Mouse (Mus musculus): Measurements from ENCODE around the gene Zfp784. TPM values are rescaled to one million over a fixed set of nuclear protein-coding genes. Genes with fewer than 3 reads are reported as not detected.

Zfp784 gene
- polyA plus RNA-seq, 1 experiment from 2014 or later, result 5.4 TPM

DNA sequence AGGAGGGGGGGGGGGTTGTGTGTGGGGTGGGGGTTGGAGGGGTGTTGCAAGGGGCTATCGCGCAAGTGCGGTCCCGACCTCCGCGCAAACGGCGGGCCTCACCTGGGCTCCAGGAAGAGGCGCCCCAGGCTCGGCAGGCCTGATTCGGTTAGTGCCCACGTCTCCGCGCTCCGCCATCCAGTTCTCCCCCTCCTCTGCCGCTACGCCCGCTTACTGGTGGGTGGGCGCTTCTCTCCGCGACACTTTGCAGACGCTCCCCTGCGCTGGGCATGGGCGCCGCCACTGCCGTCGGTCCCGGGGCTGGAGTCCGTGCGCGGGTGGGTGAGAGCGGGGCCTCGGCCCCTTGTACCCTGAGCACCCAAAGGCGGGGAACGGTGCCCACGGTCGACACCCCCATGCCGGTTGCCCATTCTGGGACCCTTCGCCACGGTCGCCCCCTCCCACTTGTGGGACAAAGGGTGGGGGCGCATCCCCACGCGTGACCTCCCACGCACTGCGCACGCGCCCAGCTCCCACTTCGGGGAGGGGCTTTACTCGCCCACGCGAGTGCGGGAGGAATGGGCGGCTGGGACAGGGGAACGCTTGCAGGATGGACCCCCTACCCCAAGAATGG is 18.5 kb upstream of the Zfp784 start:
- Histone ChIP-seq H3K9ac (replicated peaks) (peak overlapping the region; percentile 56), H3K9me3 (no peaks in the 10 kb centered on the region), H3K4me2 (replicated peaks) (peak overlapping the region; percentile 62), H3K4me1 (peaks cover 47% of the 10 kb centered on the region), H3K4me3 (peak overlapping the region; percentile 48), H3K27me3 (peaks cover 70% of the 10 kb centered on the region), H3K36me3 (no peaks in the 10 kb centered on the region), H3K27ac (replicated peaks) (no peak overlapping the region)
- 3% methylated on average over 46 of the region's 55 CpGs for WGBS
- no peak for ATAC-seq (ENCODE audit: low FRiP score, low read depth)

DNA sequence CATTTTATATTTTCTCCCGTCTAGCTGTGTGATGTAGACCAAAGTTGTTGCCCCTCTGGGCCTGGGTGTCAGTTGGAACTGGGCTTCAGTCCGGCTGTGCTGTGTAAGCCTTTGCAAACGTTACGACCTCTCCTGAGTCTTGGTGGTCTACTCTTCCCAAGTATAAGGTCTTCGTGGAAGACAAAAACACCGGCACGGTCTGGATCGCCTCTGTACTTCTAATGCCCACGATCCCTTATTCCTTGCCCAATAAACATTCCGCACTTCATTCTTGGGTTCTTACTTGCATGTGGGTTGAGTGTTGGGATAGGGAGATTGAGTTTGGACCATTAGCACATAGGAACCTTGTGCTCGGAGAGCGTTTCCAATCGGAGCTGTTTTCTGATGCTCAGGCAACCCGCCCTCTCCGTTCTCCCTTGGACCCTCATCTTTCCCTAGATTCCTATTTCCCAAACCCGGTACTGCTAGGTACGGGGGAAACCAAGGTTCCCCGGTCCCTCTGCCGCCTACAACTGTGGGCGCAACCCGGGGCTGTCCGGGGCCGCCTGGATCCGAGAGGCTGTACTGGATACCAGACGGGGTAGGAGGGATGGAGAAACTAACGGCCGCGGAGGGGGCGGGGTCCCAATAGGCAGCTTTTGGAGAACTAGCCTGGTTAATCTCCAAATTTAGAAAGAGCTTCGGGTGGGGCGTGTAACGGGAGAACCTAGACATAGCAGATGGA is 15.4 kb upstream of the Zfp784 start:
- 7% methylated on average over 32 of the region's 32 CpGs for WGBS
- no peak for ATAC-seq (ENCODE audit: low FRiP score, low read depth)
- Histone ChIP-seq H3K36me3 (no peaks in the 10 kb centered on the region), H3K9me3 (no peaks in the 10 kb centered on the region), H3K4me1 (peaks cover 39% of the 10 kb centered on the region), H3K27ac (replicated peaks) (no peak overlapping the region), H3K4me3 (peak overlapping the region; percentile 80), H3K9ac (replicated peaks) (peak overlapping the region; percentile 51), H3K4me2 (replicated peaks) (peak overlapping the region; percentile 69), H3K27me3 (peaks cover 67% of the 10 kb centered on the region)

DNA sequence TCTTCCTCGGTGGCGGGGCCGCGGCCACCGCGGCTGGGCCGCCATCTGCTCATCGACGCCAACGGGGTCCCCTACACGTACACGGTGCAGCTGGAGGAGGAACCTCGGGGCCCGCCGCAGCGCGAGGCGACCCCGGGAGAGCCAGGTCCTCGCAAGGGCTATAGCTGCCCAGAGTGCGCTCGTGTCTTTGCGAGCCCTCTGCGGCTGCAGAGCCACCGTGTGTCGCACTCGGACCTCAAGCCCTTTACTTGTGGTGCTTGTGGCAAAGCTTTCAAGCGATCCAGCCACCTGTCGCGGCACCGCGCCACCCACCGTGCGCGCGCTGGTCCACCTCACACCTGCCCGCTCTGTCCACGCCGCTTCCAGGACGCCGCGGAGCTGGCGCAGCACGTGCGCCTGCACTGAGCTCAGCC is 14.7 kb upstream of the Zfp784 start:
- peaks cover 60% of the 10 kb centered on the region for H3K27me3 ChIP-seq
- H3K4me1 ChIP-seq, result peaks cover 39% of the 10 kb centered on the region
- 3% methylated on average over 45 of the region's 45 CpGs for WGBS
- no peaks in the 10 kb centered on the region for H3K9me3 ChIP-seq
- H3K9ac ChIP-seq (replicated peaks), result peak overlapping the region; percentile 89
- H3K36me3 ChIP-seq, result no peaks in the 10 kb centered on the region
- no peak overlapping the region for H3K27ac ChIP-seq (replicated peaks)
- H3K4me2 ChIP-seq (replicated peaks), result peak overlapping the region; percentile 69
- no peak for ATAC-seq (ENCODE audit: low FRiP score, low read depth)
- peak overlapping the region; percentile 80 for H3K4me3 ChIP-seq

DNA sequence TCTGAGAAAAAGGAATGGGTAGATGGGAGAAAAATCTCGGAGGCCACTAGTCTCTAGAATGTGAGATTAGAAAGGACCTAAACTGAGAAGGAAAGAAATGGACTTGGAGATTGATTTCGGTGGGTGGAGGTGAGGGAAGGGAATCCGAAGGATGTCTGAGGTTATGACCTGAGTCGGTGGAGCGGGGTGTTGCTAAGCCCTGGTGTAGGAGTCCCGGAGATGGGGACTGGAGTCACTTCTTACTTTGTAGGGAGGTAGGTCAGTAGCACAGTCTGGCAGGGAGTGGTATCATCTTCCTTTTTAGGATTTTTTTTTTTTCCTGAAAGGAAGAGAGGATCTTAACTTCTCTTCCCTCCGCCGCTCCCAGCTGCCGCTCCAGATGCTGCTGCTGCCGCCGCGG is 14.2 kb upstream of the Zfp784 start:
- ATAC-seq (ENCODE audit: low FRiP score, low read depth), result no peak
- H3K4me1 ChIP-seq, result peaks cover 39% of the 10 kb centered on the region
- peak overlapping the region; percentile 69 for H3K4me2 ChIP-seq (replicated peaks)
- H3K9ac ChIP-seq (replicated peaks), result peak overlapping the region; percentile 89
- H3K27me3 ChIP-seq, result peaks cover 55% of the 10 kb centered on the region
- H3K9me3 ChIP-seq, result no peaks in the 10 kb centered on the region
- no peak overlapping the region for H3K27ac ChIP-seq (replicated peaks)
- 3% methylated on average over 11 of the region's 12 CpGs for WGBS
- H3K36me3 ChIP-seq, result no peaks in the 10 kb centered on the region
- H3K4me3 ChIP-seq, result peak overlapping the region; percentile 80

DNA sequence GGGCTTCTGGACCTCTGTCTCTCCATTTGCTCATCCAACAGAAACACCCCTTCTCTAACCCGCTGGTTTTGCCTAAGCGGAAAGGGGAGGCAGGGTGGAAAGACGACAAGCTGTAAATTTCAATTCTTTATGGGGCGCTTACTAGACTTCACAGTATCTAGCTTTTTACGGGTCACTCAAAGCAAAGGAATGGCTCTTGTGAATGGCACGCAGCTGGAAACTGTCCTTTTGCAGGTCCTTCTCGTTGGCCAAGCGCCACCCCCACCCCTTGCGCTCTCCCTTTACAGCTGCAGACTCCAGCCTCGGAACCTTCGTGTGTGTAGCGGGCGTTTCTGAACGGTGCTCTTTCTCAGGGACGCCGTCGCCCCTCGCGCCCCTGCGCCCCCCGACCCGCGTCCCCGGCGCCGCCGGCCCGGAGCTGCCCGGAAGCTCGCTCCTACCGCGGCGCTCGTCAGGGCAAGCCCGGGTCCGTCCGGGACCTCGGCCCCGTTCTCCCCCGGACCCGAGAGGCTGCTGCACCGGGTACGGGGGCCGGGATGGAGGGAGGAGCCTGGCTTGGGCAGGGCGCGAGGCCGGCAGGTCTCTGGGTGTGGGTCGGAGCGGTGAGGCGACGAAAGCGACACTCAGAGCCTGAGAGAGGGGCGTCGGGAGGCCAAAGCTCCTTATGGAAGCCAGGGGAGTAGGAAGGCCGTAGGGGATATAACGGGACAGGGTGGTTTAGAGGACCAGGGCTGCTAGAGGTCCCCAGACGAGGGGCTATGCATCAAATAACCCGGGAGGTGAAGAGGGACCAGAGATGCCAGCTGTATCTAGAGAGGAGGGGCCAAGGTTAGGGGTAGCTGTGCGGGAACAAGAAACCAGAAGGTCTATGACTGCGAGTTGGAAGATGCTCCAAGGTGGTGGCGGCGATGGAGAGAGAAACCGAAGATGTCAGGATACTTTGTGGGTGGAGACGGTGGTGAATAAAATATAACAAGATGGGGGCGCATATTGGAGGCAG is 13.2 kb upstream of the Zfp784 start, which contains the start of gene Zfp580:
Zfp580 (plus strand) TSS at position 346 of the 1,000 bp plus-strand sequence.
- Histone ChIP-seq H3K36me3 (no peaks in the 10 kb centered on the region), H3K9ac (replicated peaks) (peak within 1 kb of the TSS; percentile 89), H3K4me2 (replicated peaks) (peak within 1 kb of the TSS; percentile 69), H3K27me3 (peaks cover 46% of the 10 kb centered on the region), H3K4me3 (peak within 1 kb of the TSS; percentile 80), H3K27ac (replicated peaks) (peak within 1 kb of the TSS; percentile 85), H3K9me3 (no peaks in the 10 kb centered on the region), H3K4me1 (peaks cover 31% of the 10 kb centered on the region)
- peak; percentile 81 for ATAC-seq (ENCODE audit: low FRiP score, low read depth)
- WGBS, result 2% methylated on average over 65 of the region's 65 CpGs

DNA sequence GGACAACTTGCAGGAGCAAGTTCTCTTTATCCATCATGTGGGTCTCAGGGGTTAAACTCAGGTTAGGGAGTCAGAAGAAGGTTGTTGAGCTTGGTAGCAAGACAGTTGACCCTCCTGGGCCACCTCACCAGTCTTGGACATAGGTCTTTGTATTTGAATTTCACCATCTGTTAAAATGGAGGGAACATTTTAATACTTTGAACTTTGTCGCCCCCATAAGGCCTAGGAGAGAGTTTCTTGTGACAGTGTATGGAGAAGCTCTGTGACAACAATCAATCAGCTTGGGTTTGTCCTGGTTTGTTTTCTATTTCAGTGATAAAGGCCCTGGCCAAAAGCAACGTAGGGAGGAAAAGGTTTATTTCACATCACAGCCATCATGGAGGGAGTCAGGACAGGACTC is 9.1 kb upstream of the Zfp784 start:
- no peak for ATAC-seq (ENCODE audit: low FRiP score, low read depth)
- Histone ChIP-seq H3K4me2 (replicated peaks) (no peak overlapping the region), H3K9ac (replicated peaks) (no peak overlapping the region), H3K4me1 (peaks cover 13% of the 10 kb centered on the region), H3K27ac (replicated peaks) (no peak overlapping the region), H3K27me3 (peaks cover 4% of the 10 kb centered on the region), H3K36me3 (no peaks in the 10 kb centered on the region), H3K9me3 (no peaks in the 10 kb centered on the region), H3K4me3 (no peak overlapping the region)
- 39% methylated on average over 2 of the region's 2 CpGs for WGBS

DNA sequence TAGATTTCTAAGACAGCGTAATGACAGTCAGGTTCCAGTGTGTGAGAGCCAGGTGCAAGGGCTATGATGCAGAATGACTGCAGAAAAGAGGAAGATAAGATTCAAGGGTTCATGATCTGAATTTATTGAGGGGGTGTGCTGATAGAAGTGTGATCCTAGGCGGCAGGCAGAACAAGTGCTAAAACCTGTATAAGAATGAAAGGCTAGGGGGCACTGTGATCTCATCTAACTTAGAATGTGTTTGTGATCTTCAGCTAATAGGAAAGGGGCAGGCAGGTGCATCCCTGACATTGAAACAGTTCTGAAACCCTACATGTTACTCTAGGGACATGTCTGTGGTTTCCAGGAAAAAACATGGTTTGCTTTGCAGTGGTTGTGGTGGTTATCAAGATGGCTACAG is 7.9 kb upstream of the Zfp784 start:
- WGBS, result 73% methylated on average over 2 of the region's 2 CpGs
- Histone ChIP-seq H3K4me2 (replicated peaks) (no peak overlapping the region), H3K9me3 (no peaks in the 10 kb centered on the region), H3K27ac (replicated peaks) (no peak overlapping the region), H3K36me3 (no peaks in the 10 kb centered on the region), H3K27me3 (no peaks in the 10 kb centered on the region), H3K9ac (replicated peaks) (no peak overlapping the region), H3K4me1 (peaks cover 6% of the 10 kb centered on the region; the same call in 1 of the 2 replicates), H3K4me3 (no peak overlapping the region)
- no peak for ATAC-seq (ENCODE audit: low FRiP score, low read depth)

DNA sequence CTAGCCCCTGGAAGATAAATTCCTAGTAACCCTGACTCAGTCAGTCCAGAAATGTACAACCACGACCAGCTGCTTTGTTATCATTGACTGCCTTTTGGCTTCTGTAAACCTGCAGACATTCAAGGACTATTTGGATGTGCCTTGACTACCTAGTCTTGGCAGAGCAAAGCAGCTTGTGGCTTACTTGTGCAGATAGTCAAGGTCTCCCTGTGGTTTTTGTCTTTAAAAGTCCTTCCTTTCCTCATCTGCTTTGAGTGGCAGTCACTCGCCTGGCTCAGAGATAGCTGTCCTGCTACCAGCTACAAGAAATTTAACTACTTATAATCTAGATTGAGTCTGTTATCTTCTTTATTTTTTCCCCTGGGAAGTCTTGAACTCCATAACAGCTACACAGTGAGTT is 6.7 kb upstream of the Zfp784 start:
- Histone ChIP-seq H3K27me3 (no peaks in the 10 kb centered on the region), H3K36me3 (no peaks in the 10 kb centered on the region), H3K9me3 (no peaks in the 10 kb centered on the region), H3K27ac (replicated peaks) (no peak overlapping the region), H3K4me1 (no peaks in the 10 kb centered on the region), H3K9ac (replicated peaks) (no peak overlapping the region), H3K4me3 (no peak overlapping the region), H3K4me2 (replicated peaks) (no peak overlapping the region)
- ATAC-seq (ENCODE audit: low FRiP score, low read depth), result no peak
- WGBS, result 73% methylated on average over 2 of the region's 2 CpGs

DNA sequence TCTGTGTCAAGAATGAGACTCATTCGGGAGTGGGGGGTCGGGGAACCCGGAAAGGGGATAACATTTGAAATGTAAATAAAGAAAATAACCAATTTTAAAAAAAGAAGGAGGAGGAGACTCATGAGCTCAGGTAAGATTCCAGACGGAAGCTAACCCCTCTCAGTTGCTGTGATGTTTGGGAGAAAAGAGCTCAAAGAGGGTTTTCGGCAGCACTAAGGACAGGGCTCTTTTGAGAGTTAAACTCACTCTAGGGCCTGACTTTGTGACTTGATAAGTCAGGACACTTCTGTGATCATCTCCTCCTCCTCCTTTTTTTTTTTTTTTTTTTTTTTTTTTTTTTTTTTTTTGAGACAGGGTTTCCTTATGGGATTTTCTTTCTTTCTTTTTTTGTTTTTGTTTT is 694 bp upstream of the Zfp784 start:
- peaks cover 25% of the 10 kb centered on the region for H3K36me3 ChIP-seq
- no peak for ATAC-seq (ENCODE audit: low FRiP score, low read depth)
- H3K4me2 ChIP-seq (replicated peaks), result peak overlapping the region; percentile 60
- peak overlapping the region; percentile 71 for H3K4me3 ChIP-seq
- H3K9me3 ChIP-seq, result no peaks in the 10 kb centered on the region
- no peak overlapping the region for H3K27ac ChIP-seq (replicated peaks)
- H3K27me3 ChIP-seq, result no peaks in the 10 kb centered on the region
- 44% methylated on average over 5 of the region's 5 CpGs for WGBS
- peak overlapping the region; percentile 68 for H3K9ac ChIP-seq (replicated peaks)
- peaks cover 18% of the 10 kb centered on the region for H3K4me1 ChIP-seq

DNA sequence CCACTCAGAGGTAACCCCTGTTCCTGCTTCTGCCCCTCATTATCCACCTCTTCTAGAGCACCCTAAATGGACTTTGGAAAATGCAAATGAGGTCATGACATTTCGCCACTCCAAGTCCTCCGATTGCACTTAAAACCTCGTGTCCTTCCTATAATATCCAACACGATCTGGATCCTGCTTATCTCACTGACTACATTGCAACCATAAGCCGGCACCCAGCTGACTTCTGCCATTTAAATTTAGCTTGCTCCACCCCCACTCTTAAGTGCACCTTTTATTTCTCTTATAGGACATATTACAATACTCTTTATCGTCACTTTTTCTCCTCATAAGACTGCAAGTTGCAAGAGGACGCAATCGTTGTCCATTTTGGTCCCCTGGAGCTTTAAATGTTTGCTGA is 779 bp downstream of the Zfp784 start:
- Histone ChIP-seq H3K4me1 (peaks cover 18% of the 10 kb centered on the region), H3K9me3 (no peaks in the 10 kb centered on the region), H3K36me3 (peaks cover 40% of the 10 kb centered on the region), H3K4me3 (peak overlapping the region; percentile 71), H3K9ac (replicated peaks) (0 out of 2 replicates have a peak overlapping the region, but pooled peaks have one; percentile 32), H3K27ac (replicated peaks) (peak overlapping the region; percentile 96; the same call in 1 of the 2 replicates), H3K27me3 (no peaks in the 10 kb centered on the region), H3K4me2 (replicated peaks) (peak overlapping the region; percentile 60)
- no peak for ATAC-seq (ENCODE audit: low FRiP score, low read depth)
- WGBS, result 89% methylated on average over 8 of the region's 8 CpGs

DNA sequence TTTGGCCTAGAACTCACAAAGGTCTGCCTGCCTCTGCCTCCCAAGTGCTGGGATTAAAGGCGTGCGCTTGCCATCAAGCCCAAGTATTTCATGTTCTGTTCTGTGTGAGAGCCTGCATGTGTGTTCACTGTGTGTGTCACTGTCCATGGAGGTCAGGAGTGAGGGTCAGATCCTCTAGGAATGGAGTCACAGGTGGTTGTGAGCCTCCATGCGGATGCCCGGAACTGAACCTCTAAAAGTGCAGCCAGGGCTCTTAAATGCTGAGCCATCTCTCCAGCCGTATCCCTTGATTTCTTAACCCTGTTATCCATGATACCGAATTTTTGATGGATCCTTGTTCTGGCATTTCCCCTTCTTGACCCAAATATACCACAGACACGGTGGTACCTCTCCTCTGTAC is 1.2 kb downstream of the Zfp784 start:
- ATAC-seq (ENCODE audit: low FRiP score, low read depth), result no peak
- H3K4me1 ChIP-seq, result peaks cover 18% of the 10 kb centered on the region
- WGBS, result 92% methylated on average over 7 of the region's 7 CpGs
- H3K27me3 ChIP-seq, result no peaks in the 10 kb centered on the region
- H3K4me3 ChIP-seq, result no peak overlapping the region
- no peak overlapping the region for H3K4me2 ChIP-seq (replicated peaks)
- H3K9me3 ChIP-seq, result peaks cover under 1% of the 10 kb centered on the region; the same call in 1 of the 2 replicates
- H3K36me3 ChIP-seq, result peaks cover 44% of the 10 kb centered on the region
- H3K9ac ChIP-seq (replicated peaks), result no peak overlapping the region
- no peak overlapping the region for H3K27ac ChIP-seq (replicated peaks)

All from midbrain, embryonic 12.5 days (tissue).